Mouse (Mus musculus): ENCODE measurements at regions not wholly inside any gene's neighbourhood (a gene's known extent, or its start where the extent isn't known, plus 50 kb on each side); places are given as distances from the start of the nearest gene placed in this dataset.

- Histone ChIP-seq H3K4me2 (replicated peaks) (no peak overlapping the region), H3K27me3 (no peaks in the 10 kb centered on the region), H3K4me3 (no peak overlapping the region), H3K9ac (replicated peaks) (no peak overlapping the region), H3K36me3 (no peaks in the 10 kb centered on the region), H3K27ac (replicated peaks) (no peak overlapping the region), H3K9me3 (no peaks in the 10 kb centered on the region), H3K4me1 (peaks cover 5% of the 10 kb centered on the region; the same call in 1 of the 2 replicates)
- ATAC-seq (replicated peaks) = no peak
- WGBS = 82% methylated on average over 6 of the region's 6 CpGs
Observed at GRCm38 (mm10) chr14:102878572-102878971, 103.9 kb downstream of the Kctd12 start.

GRCm38 (mm10) chr14:102868160-102868559, 114.3 kb downstream of the Kctd12 start:
- H3K36me3 ChIP-seq = no peaks in the 10 kb centered on the region
- no peak for ATAC-seq (replicated peaks)
- no peak overlapping the region for H3K27ac ChIP-seq (replicated peaks)
- no peaks in the 10 kb centered on the region for H3K4me1 ChIP-seq
- no peak overlapping the region for H3K4me2 ChIP-seq (replicated peaks)
- no peak overlapping the region for H3K4me3 ChIP-seq
- H3K9ac ChIP-seq (replicated peaks) = no peak overlapping the region
- H3K27me3 ChIP-seq = no peaks in the 10 kb centered on the region
- H3K9me3 ChIP-seq = no peaks in the 10 kb centered on the region
- 77% methylated on average over 1 of the region's 1 CpGs for WGBS

- H3K4me2 ChIP-seq (replicated peaks) = no peak overlapping the region
- no peaks in the 10 kb centered on the region for H3K27me3 ChIP-seq
- H3K4me1 ChIP-seq = no peaks in the 10 kb centered on the region
- 79% methylated on average over 2 of the region's 2 CpGs for WGBS
- no peak overlapping the region for H3K27ac ChIP-seq (replicated peaks)
- no peak overlapping the region for H3K9ac ChIP-seq (replicated peaks)
- H3K36me3 ChIP-seq = no peaks in the 10 kb centered on the region
- ATAC-seq (replicated peaks) = no peak
- H3K4me3 ChIP-seq = no peak overlapping the region
- H3K9me3 ChIP-seq = no peaks in the 10 kb centered on the region
Observed at GRCm38 (mm10) chr14:102867697-102868096, 114.7 kb downstream of the Kctd12 start.

GRCm38 (mm10) chr14:102866511-102866910, 115.9 kb downstream of the Kctd12 start:
- Histone ChIP-seq H3K9me3 (no peaks in the 10 kb centered on the region), H3K36me3 (no peaks in the 10 kb centered on the region), H3K27me3 (no peaks in the 10 kb centered on the region), H3K9ac (replicated peaks) (no peak overlapping the region), H3K4me3 (no peak overlapping the region), H3K4me2 (replicated peaks) (no peak overlapping the region), H3K27ac (replicated peaks) (no peak overlapping the region), H3K4me1 (no peaks in the 10 kb centered on the region)
- no peak for ATAC-seq (replicated peaks)
- 88% methylated on average over 1 of the region's 1 CpGs for WGBS

- no peak overlapping the region for H3K9ac ChIP-seq (replicated peaks)
- WGBS = 94% methylated on average over 1 of the region's 1 CpGs
- ATAC-seq (replicated peaks) = no peak
Observed at GRCm38 (mm10) chr14:102861694-102862093, 120.7 kb downstream of the Kctd12 start.

GRCm38 (mm10) chr14:102859361-102859871, 123.0 kb downstream of the Kctd12 start:
- Histone ChIP-seq H3K9me3 (no peaks in the 10 kb centered on the region), H3K4me1 (0 out of 2 replicates have a peak, but pooled peaks cover 11% of the 10 kb centered on the region), H3K27me3 (no peaks in the 10 kb centered on the region), H3K36me3 (no peaks in the 10 kb centered on the region), H3K4me3 (no peak overlapping the region), H3K9ac (replicated peaks) (no peak overlapping the region), H3K4me2 (replicated peaks) (no peak overlapping the region), H3K27ac (replicated peaks) (no peak overlapping the region)
- ATAC-seq (replicated peaks) = no peak
- 74% methylated on average over 4 of the region's 4 CpGs for WGBS

More at GRCm38 (mm10) chr14:102861694-102862093, 120.7 kb downstream of the Kctd12 start:
- H3K4me1 ChIP-seq = no peaks in the 10 kb centered on the region
- no peak overlapping the region for H3K27ac ChIP-seq (replicated peaks)
- no peaks in the 10 kb centered on the region for H3K27me3 ChIP-seq
- H3K4me2 ChIP-seq (replicated peaks) = no peak overlapping the region
- no peaks in the 10 kb centered on the region for H3K9me3 ChIP-seq
- H3K36me3 ChIP-seq = no peaks in the 10 kb centered on the region
- H3K4me3 ChIP-seq = no peak overlapping the region

GRCm38 (mm10) chr14:102855264-102855840, 127.1 kb downstream of the Kctd12 start:
- Histone ChIP-seq H3K4me3 (no peak overlapping the region), H3K4me2 (replicated peaks) (no peak overlapping the region), H3K36me3 (no peaks in the 10 kb centered on the region), H3K4me1 (0 out of 2 replicates have a peak, but pooled peaks cover 11% of the 10 kb centered on the region), H3K27ac (replicated peaks) (no peak overlapping the region), H3K9me3 (no peaks in the 10 kb centered on the region), H3K9ac (replicated peaks) (no peak overlapping the region), H3K27me3 (no peaks in the 10 kb centered on the region)
- 52% methylated on average over 7 of the region's 7 CpGs for WGBS
- ATAC-seq (replicated peaks) = no peak

- Histone ChIP-seq H3K9ac (replicated peaks) (no peak overlapping the region), H3K4me1 (no peaks in the 10 kb centered on the region), H3K9me3 (no peaks in the 10 kb centered on the region), H3K27ac (replicated peaks) (no peak overlapping the region), H3K36me3 (no peaks in the 10 kb centered on the region), H3K4me3 (no peak overlapping the region), H3K4me2 (replicated peaks) (no peak overlapping the region), H3K27me3 (no peaks in the 10 kb centered on the region)
- WGBS = 84% methylated on average over 3 of the region's 3 CpGs
- no peak for ATAC-seq (replicated peaks)
Observed at GRCm38 (mm10) chr14:102843700-102844099, 138.7 kb downstream of the Kctd12 start.

- H3K36me3 ChIP-seq = no peaks in the 10 kb centered on the region
- H3K4me1 ChIP-seq = no peaks in the 10 kb centered on the region
- no peaks in the 10 kb centered on the region for H3K27me3 ChIP-seq
- no peak overlapping the region for H3K4me3 ChIP-seq
- ATAC-seq (replicated peaks) = no peak
- H3K9me3 ChIP-seq = no peaks in the 10 kb centered on the region
- no peak overlapping the region for H3K9ac ChIP-seq (replicated peaks)
- WGBS = 85% methylated on average over 1 of the region's 1 CpGs
- H3K4me2 ChIP-seq (replicated peaks) = no peak overlapping the region
- no peak overlapping the region for H3K27ac ChIP-seq (replicated peaks)
Observed at GRCm38 (mm10) chr14:102837602-102838001, 144.8 kb downstream of the Kctd12 start.

GRCm38 (mm10) chr14:102835118-102835769, 147.2 kb downstream of the Kctd12 start:
- Histone ChIP-seq H3K9ac (replicated peaks) (no peak overlapping the region), H3K4me3 (no peak overlapping the region), H3K4me1 (no peaks in the 10 kb centered on the region), H3K9me3 (no peaks in the 10 kb centered on the region), H3K4me2 (replicated peaks) (no peak overlapping the region), H3K27me3 (no peaks in the 10 kb centered on the region), H3K36me3 (no peaks in the 10 kb centered on the region), H3K27ac (replicated peaks) (no peak overlapping the region)
- 89% methylated on average over 11 of the region's 11 CpGs for WGBS
- ATAC-seq (replicated peaks) = no peak

- 78% methylated on average over 3 of the region's 3 CpGs for WGBS
- no peak overlapping the region for H3K9ac ChIP-seq (replicated peaks)
Observed at GRCm38 (mm10) chr14:102828442-102828841, 154.0 kb downstream of the Kctd12 start.

GRCm38 (mm10) chr14:102827756-102828384, 154.6 kb downstream of the Kctd12 start:
- H3K27ac ChIP-seq (replicated peaks) = no peak overlapping the region
- H3K4me1 ChIP-seq = no peaks in the 10 kb centered on the region
- 80% methylated on average over 7 of the region's 7 CpGs for WGBS
- no peak overlapping the region for H3K9ac ChIP-seq (replicated peaks)
- H3K4me3 ChIP-seq = no peak overlapping the region
- no peaks in the 10 kb centered on the region for H3K27me3 ChIP-seq
- H3K36me3 ChIP-seq = no peaks in the 10 kb centered on the region
- H3K4me2 ChIP-seq (replicated peaks) = no peak overlapping the region
- no peaks in the 10 kb centered on the region for H3K9me3 ChIP-seq
- ATAC-seq (replicated peaks) = no peak

More at GRCm38 (mm10) chr14:102828442-102828841, 154.0 kb downstream of the Kctd12 start:
- Histone ChIP-seq H3K27ac (replicated peaks) (no peak overlapping the region), H3K4me1 (no peaks in the 10 kb centered on the region), H3K4me3 (no peak overlapping the region), H3K27me3 (no peaks in the 10 kb centered on the region), H3K36me3 (no peaks in the 10 kb centered on the region), H3K9me3 (no peaks in the 10 kb centered on the region), H3K4me2 (replicated peaks) (no peak overlapping the region)
- no peak for ATAC-seq (replicated peaks)
